ENCODE assay signal across 1 mouse cellular context in the genomic region with DNA sequence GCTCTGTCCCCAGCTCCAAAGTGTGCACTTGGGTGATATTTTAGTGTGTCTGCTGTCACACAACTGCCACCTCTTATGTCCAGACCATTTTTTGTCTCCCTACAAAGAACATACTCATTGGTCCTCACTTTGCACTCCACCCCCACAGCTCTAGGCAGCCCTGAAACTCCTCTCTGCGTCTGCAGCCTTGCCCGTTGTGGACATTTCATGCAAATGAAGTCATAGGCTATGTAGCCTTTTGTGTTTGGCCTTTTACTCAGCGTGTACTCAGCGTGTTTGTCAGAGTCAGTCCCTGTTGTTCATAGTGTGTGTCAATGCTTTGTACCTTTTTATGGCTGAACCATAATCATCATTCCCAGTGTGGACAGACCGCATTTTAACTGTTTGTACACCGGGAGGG.
TF ChIP-seq lines count a peak whose summit lies in the region.

No protein-coding gene starts in this region.

TF ChIP-seq in CH12.LX, 34 proteins besides CTCF, POLR2A, EP300 and RAD21 (continued from another document):
- peak; percentile 35; the same call in 1 of the 2 replicates for TF ChIP-seq SIN3A (IDR thresholded peaks at IDR 0.05; ENCODE audit: low read length)
